Mouse (Mus musculus) lung, embryonic 15.5 days (tissue): Measurements from ENCODE around the gene Serpina11. TPM values are rescaled to one million over a fixed set of nuclear protein-coding genes. Genes with fewer than 3 reads are reported as not detected.
"Not testable (repeated sequence)": the region's sequence is repeated elsewhere in the genome, so short reads cannot be mapped to it uniquely, and the experiment has no call there.

ENCODE experiments used
- ATAC-seq: fragments of 200-750 bp; cut with Nextera tagmentation; 2 replicates; pipeline ENCODE4 v1.8.0; 2017; ENCODE audit warnings: moderate number of reproducible peaks, borderline replicate concordance; ENCODE audit not compliant: low FRiP score, low TSS enrichment; ENCODE audit errors: extremely low read depth
- H3K27ac ChIP-seq: fragments of 300-500 bp; sonication (generic); 2 replicates; pipeline ENCODE4 v1.5.1; 2015; ENCODE audit warnings: moderate library complexity, mild to moderate bottlenecking, inconsistent platforms
- H3K27me3 ChIP-seq: fragments of 300-500 bp; sonication (generic); 2 replicates; pipeline ENCODE4 v1.6.1; 2015; ENCODE audit warnings: inconsistent platforms
- H3K36me3 ChIP-seq: fragments of 300-500 bp; sonication (generic); 2 replicates; pipeline ENCODE4 v1.6.1; 2015; ENCODE audit warnings: inconsistent platforms
- H3K4me1 ChIP-seq: fragments of 300-500 bp; sonication (generic); 2 replicates; pipeline ENCODE4 v1.6.1; 2015; ENCODE audit warnings: inconsistent platforms
- H3K4me2 ChIP-seq: fragments of 300-500 bp; sonication (generic); 2 replicates; pipeline ENCODE4 v1.6.1; 2015; ENCODE audit warnings: inconsistent platforms, mild to moderate bottlenecking, moderate library complexity
- H3K4me3 ChIP-seq: fragments of 300-500 bp; sonication (generic); 2 replicates; pipeline ENCODE4 v1.5.1; 2015; ENCODE audit warnings: mild to moderate bottlenecking, inconsistent platforms
- H3K9ac ChIP-seq: fragments of 300-500 bp; sonication (generic); 2 replicates; pipeline ENCODE4 v1.6.1; 2015; ENCODE audit warnings: inconsistent platforms
- H3K9me3 ChIP-seq: fragments of 300-500 bp; sonication (generic); 2 replicates; pipeline ENCODE4 v1.6.1; 2016; ENCODE audit warnings: inconsistent platforms
- WGBS: fragments of 180-500 bp; shearing (Covaris S2); methylation state at CpG from one replicate; pipeline ENCODE4 v1.1.7; 2015; 5-methylcytosine and 5-hydroxymethylcytosine counted together
- polyA plus RNA-seq: library from polyadenylated mRNA; unstranded; fragments of >200 nt; fragmentation: Nextera tagmentation; extraction: Ambion mirVana; gene quantifications from 2 replicates; pipeline ENCODE4 v1.2.1, GENCODE M21; 2015

Serpina11 gene
- polyA plus RNA-seq, 1 experiment from 2014 or later = not detected

DNA sequence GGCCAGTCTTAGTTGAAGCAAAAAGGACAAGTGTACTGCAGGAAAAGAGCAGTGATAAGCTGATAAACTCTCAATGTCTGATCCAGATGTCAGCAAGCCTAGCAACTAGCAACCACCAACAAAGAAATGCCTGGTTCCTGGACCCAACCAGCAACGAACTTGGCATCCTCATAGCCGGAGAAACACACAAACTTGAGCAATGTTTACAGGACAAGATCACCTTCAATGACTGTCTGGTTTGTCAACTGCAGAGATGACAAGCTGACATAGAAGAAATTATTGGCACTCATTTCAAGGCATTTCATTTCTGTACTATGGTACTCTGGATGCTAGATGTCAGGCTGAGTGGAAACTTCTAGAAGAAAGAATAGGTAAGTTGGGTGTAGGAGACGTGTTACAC lies 23.0 kb downstream of the Serpina11 start:
- 52% methylated on average over 3 of the region's 3 CpGs for WGBS
- no peaks in the 10 kb centered on the region for H3K36me3 ChIP-seq
- H3K4me1 ChIP-seq = no peaks in the 10 kb centered on the region
- no peak overlapping the region for H3K4me2 ChIP-seq
- H3K27me3 ChIP-seq = no peaks in the 10 kb centered on the region
- H3K4me3 ChIP-seq = no peak overlapping the region
- H3K9ac ChIP-seq = no peak overlapping the region
- no peaks in the 10 kb centered on the region for H3K9me3 ChIP-seq
- no peak overlapping the region for H3K27ac ChIP-seq
- ATAC-seq = no peak

DNA sequence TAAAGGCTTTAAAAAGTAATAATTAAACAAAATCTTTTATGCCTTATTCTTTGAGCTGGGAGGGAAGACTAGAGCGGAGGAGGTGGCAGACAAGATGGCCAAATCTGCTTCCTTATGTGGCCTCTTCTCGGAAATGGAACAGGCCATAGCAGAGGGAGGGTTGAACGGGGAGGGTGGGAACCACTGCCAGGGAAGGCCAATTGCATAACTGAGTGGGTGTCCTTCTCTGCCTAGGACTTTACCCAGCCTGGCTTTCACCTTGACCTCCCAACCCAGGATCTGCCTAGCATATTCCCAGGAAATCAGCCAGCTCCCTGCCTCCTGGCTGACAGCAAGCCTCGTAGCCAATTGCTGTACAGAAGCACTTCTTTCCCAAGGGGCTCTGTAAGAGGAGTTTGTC lies 26.5 kb downstream of the Serpina11 start:
- H3K36me3 ChIP-seq = no peaks in the 10 kb centered on the region
- no peaks in the 10 kb centered on the region for H3K4me1 ChIP-seq
- H3K9ac ChIP-seq = no peak overlapping the region
- no peak overlapping the region for H3K27ac ChIP-seq
- H3K27me3 ChIP-seq = no peaks in the 10 kb centered on the region
- no peak for ATAC-seq
- WGBS = 70% methylated on average over 4 of the region's 4 CpGs
- H3K4me3 ChIP-seq = no peak overlapping the region
- H3K4me2 ChIP-seq = no peak overlapping the region
- no peaks in the 10 kb centered on the region for H3K9me3 ChIP-seq

DNA sequence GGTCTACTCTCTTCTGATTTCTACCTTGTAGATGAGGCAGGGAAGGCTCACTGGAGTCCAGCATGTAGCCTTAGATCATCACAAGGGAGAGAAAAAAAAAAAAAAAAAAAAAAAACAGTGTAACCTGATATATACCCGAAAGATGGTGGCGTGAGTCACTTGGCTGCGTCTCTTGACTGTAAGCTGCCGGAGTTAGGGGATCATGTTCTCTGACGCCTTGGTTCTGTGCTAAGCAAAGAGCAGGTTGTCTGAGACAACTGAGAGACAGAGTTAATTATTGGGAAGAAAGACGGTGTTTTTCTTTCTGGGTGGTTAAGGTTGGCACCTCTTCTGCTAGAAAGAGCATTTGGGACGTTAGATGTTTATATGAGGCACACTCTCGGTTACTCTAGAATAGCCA lies 26.9 kb downstream of the Serpina11 start:
- no peak for ATAC-seq
- Histone ChIP-seq H3K9ac (no peak overlapping the region), H3K4me1 (no peaks in the 10 kb centered on the region), H3K4me3 (no peak overlapping the region), H3K4me2 (no peak overlapping the region), H3K9me3 (no peaks in the 10 kb centered on the region), H3K36me3 (no peaks in the 10 kb centered on the region), H3K27ac (no peak overlapping the region), H3K27me3 (no peaks in the 10 kb centered on the region)
- 58% methylated on average over 8 of the region's 8 CpGs for WGBS

DNA sequence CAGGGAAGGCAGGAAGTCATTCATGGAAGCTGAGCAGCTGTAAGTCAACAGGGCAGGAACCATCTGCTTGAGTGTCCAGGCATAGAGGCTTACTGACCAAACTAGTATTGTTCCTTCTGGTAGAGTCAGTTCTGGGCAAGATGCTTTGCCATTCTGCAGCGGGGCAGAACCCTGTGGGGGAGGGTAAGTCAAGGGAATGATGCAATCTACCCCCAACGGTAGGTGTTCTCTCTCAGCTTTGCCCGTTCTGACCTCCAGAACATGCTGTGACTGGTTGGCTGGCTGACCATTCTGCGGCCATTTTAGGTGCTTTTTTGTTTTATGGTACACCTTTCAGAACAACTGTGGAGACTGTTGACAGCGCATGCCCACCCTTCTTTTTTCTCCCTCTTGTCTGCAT lies 27.4 kb downstream of the Serpina11 start:
- H3K36me3 ChIP-seq = no peaks in the 10 kb centered on the region
- WGBS = 80% methylated on average over 5 of the region's 5 CpGs
- no peak for ATAC-seq
- H3K27me3 ChIP-seq = no peaks in the 10 kb centered on the region
- no peak overlapping the region for H3K9ac ChIP-seq
- H3K4me2 ChIP-seq = no peak overlapping the region
- no peak overlapping the region for H3K27ac ChIP-seq
- no peaks in the 10 kb centered on the region for H3K4me1 ChIP-seq
- no peaks in the 10 kb centered on the region for H3K9me3 ChIP-seq
- no peak overlapping the region for H3K4me3 ChIP-seq

DNA sequence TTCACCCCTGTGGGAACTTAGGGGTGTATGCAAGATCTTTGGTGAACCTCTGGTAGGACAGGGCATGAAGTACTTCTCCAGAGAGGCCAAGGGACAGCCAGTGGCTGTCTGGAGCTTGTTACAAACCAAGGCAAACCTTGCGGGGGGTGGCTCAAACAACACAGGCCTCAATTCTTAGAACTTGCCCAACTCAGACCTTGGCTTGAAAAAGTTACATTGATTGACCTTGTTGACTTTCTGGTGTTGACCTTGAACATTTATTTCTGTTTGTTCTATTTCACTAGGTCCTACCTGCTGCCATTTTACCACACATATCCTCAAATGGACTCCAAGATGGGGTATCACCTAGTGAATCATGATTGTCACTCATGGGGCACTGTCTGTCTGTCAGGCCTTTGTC lies 28.0 kb downstream of the Serpina11 start:
- 90% methylated on average over 1 of the region's 1 CpGs for WGBS
- H3K4me3 ChIP-seq = no peak overlapping the region
- no peak for ATAC-seq

DNA sequence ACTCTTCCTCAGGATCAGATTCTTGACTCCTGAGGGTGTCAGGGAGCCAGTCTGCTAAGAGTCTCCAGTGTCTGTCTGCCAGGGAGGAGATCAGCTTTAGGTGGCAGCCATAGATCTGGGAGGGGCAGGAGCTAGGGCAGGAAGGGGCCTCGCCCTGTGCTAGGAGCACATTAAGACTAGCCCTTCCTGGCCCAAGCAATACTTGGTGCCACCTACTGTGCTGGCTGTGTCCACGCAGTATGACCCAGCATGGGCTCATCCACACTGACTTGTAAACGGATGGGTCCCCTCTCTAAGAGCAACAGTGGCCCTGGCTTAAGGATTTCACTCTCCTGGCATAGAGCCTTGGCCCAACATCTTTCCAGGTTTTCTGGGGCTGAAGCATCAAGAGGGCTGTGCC lies 31.0 kb downstream of the Serpina11 start, which contains the start of gene Serpina1e:
TSS of gene Serpina1e (minus strand) at position 178 of the 400 bp plus-strand sequence.
- Histone ChIP-seq H3K4me2 (no peak within 1 kb of the TSS), H3K4me1 (no peaks in the 10 kb centered on the region), H3K27ac (no peak within 1 kb of the TSS), H3K27me3 (no peaks in the 10 kb centered on the region), H3K9ac (no peak within 1 kb of the TSS), H3K4me3 (no peak within 1 kb of the TSS), H3K36me3 (no peaks in the 10 kb centered on the region), H3K9me3 (no peaks in the 10 kb centered on the region)
- WGBS = 77% methylated on average over 3 of the region's 3 CpGs
- ATAC-seq = no peak

More for the DNA sequence above, 28.0 kb downstream of the Serpina11 start:
- Histone ChIP-seq H3K36me3 (no peaks in the 10 kb centered on the region), H3K27ac (no peak overlapping the region), H3K4me1 (no peaks in the 10 kb centered on the region), H3K27me3 (no peaks in the 10 kb centered on the region), H3K9ac (no peak overlapping the region), H3K4me2 (no peak overlapping the region), H3K9me3 (no peaks in the 10 kb centered on the region)

DNA sequence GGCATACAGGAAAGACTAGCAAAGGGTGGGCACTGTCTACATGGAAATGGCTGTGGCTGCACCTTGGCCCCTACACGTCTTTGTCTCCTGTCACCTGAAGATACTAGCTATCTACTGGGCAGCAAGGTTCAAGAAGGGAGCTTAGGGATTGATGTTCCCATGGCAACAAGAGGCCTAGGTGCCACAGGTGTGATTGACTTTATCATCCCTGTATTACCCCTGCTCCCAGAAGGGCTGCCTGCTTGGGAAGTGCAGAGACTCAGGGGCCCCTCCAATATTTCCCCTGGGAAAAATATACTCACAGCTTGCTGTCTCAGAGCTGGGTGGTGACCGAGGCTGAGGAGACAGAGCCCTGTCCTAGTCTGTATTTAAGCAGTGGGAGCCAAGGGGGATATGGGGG lies 33.2 kb downstream of the Serpina11 start:
- H3K4me1 ChIP-seq, H3K4me3 ChIP-seq, H3K9me3 ChIP-seq, ATAC-seq, H3K27me3 ChIP-seq, H3K9ac ChIP-seq, H3K4me2 ChIP-seq, H3K27ac ChIP-seq, H3K36me3 ChIP-seq: not testable (repeated sequence)
- 69% methylated on average over 2 of the region's 2 CpGs for WGBS

DNA sequence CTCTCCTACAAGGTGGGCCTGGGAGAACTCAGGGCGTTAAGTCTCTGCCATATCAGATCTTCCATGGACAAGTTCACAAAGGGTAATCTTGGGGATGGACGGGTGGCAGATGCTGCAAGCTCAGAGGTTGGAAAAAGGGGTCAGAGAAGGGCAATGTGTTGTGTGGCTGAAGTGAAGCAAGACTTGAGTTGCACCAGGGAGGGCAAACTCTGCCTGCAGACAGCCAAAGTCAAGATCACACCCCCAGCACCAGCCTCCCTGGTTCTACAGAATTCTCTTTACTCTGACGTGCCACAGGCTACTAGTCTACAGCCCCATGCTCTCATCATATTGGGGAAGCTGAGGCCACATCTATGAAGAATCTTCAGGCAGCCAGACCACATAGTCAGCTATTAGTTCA lies 36.8 kb downstream of the Serpina11 start:
- H3K4me1 ChIP-seq, H3K9me3 ChIP-seq, H3K27me3 ChIP-seq, H3K27ac ChIP-seq, ATAC-seq, H3K36me3 ChIP-seq, H3K4me3 ChIP-seq, H3K9ac ChIP-seq, H3K4me2 ChIP-seq: not testable (repeated sequence)
- 73% methylated on average over 3 of the region's 3 CpGs for WGBS

DNA sequence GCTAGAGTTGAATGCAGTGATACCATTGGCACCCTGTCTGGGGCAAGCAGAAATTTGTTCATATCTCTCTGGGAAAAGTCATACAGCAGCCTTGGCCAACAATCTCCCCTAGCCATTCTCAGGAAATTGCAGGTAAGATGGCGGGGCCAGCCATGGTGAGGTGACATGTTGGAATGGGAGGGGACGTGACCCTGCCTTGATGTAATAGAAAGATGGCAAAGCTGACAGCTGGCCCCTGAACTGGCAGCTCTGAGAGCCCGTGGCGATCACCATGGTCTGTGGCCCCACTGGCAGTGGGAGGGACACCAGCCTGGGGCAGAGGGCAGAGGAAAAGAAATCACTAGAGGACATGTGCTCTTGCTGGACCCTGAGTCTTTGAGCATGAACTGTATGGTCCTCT lies 43.5 kb downstream of the Serpina11 start:
- H3K27me3 ChIP-seq = no peaks in the 10 kb centered on the region
- H3K4me2 ChIP-seq = no peak overlapping the region
- no peaks in the 10 kb centered on the region for H3K36me3 ChIP-seq
- H3K4me1 ChIP-seq = no peaks in the 10 kb centered on the region
- no peak overlapping the region for H3K9ac ChIP-seq
- no peaks in the 10 kb centered on the region for H3K9me3 ChIP-seq
- no peak for ATAC-seq
- no peak overlapping the region for H3K27ac ChIP-seq
- 74% methylated on average over 4 of the region's 4 CpGs for WGBS
- H3K4me3 ChIP-seq = no peak overlapping the region

Other genes starting within 250 kb of the Serpina11 start
- 0.15 and 2.3 TPM in 2 replicates for gene Serpina1d, start 216.4 kb downstream of the Serpina11 start, polyA plus RNA-seq
- gene Serpina1b, start 159.6 kb downstream of the Serpina11 start, polyA plus RNA-seq = 0.77 and 5.5 TPM in 2 replicates
- gene Serpina1a, start 126.4 kb downstream of the Serpina11 start, polyA plus RNA-seq = 0.51 and 4.1 TPM in 2 replicates
- 0.36 and 1.8 TPM in 2 replicates for gene Serpina1c, start 85.1 kb downstream of the Serpina11 start, polyA plus RNA-seq
- gene Serpina1e, start 31.0 kb downstream of the Serpina11 start, polyA plus RNA-seq = 0.40 and 1.1 TPM in 2 replicates
- gene Serpina9, start 23.8 kb upstream of the Serpina11 start, polyA plus RNA-seq = 0.24 and 0.32 TPM in 2 replicates
- gene Serpina12, start 54.5 kb upstream of the Serpina11 start, polyA plus RNA-seq = not detected in 2 replicates
- 0.06 TPM in 1 of 2 replicates, not detected in the other for gene Serpina5, start 111.2 kb upstream of the Serpina11 start, polyA plus RNA-seq
- gene Serpina3a, start 122.8 kb upstream of the Serpina11 start, polyA plus RNA-seq = not detected in 2 replicates
- gene Serpina3b, start 138.0 kb upstream of the Serpina11 start, polyA plus RNA-seq = not detected in 2 replicates
- 0.12 TPM in 1 of 2 replicates, not detected in the other for gene Serpina3c, start 163.9 kb upstream of the Serpina11 start, polyA plus RNA-seq
- 0.15 TPM in 1 of 2 replicates, not detected in the other for gene Serpina3f, start 224.6 kb upstream of the Serpina11 start, polyA plus RNA-seq
- gene Serpina3g, start 246.3 kb upstream of the Serpina11 start, polyA plus RNA-seq = 1.6 and 4.4 TPM in 2 replicates